Mouse (Mus musculus) telencephalon, adult 2 months (tissue): ENCODE results near the gene Vax2.
A peak's percentile ranks its signal among the peaks of the same experiment; 100 is the strongest.

ENCODE experiments used
- DNase-seq: peaks from one replicate; pipeline ENCODE4 v3.0.0-alpha.2; 2011; ENCODE audit warnings: low read depth, low spot score

Vax2 gene

DNA sequence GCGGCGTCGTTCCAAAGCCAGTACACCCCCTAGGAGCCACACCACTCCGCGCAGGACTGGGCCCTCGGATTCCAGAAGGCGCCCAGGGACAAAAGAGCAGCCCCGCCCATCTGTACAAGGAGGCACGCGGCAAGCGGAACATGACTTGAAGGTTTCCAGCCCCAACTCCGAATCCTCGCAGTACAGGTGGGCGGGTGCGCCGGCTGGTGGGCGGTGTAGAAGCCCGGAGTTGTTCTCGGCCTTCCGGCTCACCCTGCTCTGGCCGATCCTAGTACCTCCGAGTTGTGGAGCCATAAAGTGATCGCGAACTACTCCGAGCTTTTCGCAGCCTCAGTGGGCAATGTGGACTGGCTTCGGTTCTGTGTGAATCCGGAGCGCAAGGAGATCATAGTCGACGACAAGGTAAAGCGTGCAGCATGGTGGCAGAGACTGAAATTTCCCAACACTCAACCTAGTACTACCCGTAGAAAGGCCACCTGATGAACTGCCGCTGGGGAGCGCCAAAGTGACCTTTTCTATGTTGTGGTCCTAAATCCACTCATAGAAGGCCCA lies 51.9 kb downstream of the Vax2 start:
- DNase-seq: no peak

DNA sequence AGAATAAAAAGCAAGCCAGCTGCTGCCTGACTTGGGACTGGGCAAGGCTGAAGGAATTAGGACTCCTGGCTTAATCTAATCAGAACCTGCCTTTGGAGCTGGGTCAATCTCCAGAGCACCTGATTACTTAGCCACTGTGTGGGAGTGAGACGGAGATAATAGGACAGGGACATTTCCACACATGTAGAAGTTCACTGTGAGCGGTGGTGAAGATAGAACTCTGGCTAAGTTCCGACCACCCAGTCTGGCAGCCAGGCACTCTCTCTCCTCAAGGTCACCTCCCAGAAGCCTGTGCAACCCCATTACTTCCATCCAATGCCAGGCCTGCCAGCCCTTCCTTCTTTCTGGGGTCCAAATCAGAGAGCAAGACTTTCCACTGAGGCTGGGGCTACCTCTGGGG lies 55.9 kb downstream of the Vax2 start:
- no peak for DNase-seq

DNA sequence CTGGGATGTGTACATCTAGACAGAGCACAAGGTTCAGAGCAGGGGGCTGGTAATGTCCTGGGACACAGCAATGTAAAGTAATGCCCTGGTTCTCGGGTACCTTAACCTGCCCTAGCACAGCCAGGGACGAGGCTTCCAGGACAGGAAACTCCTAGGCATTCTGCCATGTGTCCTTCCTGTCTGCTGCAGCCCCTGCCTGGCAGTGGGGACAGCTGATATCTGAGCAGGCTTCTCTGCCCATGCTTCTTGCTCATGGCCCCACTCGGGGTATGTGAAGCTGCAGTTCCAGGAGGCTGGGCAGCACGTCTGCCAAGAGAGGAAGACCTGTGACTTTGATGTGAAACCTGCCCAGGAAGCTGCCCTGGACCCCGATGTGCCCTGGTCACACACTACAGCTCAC lies 57.4 kb downstream of the Vax2 start:
- no peak for DNase-seq

DNA sequence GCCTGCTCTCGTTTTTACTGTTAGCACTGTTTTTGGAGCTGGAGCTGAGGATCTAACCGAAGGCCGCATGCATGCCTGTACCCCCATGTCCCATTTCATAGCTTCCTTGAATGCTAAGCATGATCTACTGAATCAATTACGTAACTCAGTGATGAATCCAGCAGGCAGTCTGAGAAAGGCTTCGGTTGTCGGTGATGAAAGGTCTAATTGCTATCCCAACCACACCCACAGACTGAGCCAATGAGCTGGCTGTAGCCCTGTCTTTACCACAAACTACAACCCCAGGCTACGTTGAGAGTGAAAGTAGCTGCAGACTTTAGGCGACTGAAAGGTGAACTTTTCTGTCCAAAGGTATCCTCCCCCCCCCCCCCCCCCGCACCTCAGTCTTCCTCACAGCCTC lies 63.1 kb downstream of the Vax2 start:
- DNase-seq: no peak

DNA sequence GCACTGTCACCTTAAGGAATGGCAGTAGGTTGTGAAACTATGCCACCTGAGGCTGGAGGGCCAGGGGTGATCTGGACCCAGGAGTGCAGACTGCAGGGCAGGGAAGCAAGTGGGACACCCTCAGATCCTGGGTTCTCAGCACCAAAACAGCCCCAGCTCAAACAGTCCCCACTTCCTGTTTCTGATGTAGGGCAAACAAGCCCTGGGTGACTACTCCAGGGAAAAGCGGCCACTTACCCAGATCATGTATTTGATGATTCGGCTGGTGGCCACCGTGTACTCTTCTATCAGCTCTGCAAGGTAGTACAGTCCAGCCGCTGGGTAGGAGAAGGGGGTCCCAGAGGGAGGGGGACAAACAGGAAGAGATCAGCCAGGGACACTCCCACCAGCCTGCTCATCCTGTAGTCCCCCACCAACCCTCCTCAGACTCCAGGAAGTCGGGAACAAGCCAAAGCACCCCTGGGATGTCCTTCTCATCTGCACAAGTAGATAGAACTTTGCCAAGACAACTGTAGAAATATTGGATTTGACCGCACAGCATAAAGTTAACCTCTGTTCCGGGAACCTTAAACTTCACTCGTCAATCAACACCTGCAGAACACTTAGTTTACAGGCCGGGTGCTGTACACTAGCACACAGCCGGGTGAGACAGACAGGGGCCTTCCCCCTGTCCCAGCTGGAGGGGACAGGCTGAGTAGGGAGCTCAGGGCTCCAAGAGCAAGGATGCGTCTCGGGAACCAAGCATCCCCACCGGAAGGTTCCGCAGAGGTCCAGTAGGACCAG lies 63.9 kb downstream of the Vax2 start:
- no peak for DNase-seq

DNA sequence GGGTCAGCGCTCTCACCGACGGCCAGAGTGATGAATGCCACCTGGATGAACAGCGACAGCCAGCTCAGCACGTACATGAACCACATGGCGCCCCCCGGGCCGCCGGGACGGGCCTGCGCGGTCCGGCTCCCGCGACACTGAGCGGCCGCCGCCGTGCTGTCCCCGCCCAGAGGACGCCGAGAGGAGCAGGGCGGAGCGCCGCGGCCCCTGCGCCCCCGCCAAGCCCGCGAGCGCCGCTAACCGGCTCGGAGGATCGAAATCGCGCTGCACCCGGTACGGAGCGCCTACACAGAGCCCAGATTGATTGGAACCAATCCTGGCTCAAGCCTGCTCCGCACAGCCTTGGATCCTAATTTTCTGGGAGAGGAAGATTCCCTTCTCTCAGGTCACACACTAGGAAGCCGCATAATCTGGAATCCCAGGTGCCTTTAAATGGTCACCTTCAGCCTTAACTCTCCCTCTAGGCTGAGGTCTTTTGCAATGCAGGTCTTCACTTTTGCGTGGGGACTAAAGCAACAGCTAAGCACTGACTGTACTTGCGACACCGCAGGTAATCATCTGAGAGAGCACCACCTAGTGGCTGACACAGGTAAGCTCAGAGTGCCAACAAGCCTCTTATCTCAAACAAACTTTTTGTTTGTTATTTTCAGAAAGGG lies 64.7 kb downstream of the Vax2 start, which contains the start of gene Tex261:
TSS of gene Tex261 (minus strand) at position 176 of the 656 bp plus-strand sequence.
- DNase-seq: peak; percentile 88

DNA sequence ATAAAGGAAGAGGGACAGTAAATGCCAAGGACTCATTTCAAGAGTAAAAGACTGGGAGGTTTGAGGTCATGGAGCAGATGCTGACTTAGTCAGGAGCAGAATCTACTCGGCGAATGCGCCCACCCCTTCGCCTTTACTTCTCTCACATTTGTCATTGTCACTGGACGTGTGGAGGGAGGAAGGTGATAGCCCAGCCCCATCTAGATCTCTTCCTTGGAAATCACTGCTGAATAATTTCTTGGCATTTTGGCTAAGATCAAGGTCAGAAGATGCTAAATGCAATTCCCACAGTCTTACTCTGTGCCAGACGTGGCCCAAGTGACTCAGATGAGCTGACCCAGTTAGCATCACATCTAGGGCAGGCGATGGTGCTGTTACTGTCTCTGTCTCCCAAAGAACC lies 67.2 kb downstream of the Vax2 start:
- no peak for DNase-seq

DNA sequence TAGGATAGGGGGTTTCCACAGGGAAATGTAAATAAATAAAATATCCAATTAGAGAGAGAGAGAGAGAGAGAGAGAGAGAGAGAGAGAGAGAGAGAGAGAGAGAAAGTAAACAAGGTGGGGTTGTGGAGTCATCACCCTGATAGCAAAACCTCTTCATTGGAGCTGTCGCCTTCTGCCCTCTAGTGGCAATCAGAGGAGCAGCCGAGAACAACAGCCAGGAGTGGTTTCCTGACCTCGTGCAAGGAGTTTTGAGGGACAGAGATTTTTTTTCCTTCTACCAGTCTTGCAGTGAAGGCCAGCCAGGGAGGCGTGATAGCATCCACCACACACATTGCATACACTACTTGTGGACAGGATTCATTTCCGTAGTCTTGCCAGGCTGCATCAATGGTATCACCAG lies 68.0 kb downstream of the Vax2 start:
- no peak for DNase-seq

DNA sequence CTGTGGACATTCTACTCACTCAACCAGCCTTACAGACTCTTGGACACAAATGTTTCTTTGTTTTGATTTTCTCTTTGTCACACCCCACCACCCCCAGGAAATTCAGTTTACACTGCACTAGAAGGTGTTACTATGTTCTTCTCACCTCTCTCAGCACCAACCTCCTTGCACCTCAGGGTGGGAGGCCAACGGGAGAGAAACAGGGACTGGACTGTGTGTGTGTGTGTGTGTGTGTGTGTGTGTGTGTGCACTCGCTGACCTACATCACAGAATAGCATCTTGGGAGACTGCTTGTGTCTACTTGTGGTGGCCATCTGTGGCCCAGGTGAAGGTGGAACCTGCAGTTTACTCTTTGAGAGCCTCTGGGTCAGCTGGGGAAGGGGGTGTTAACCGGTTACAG lies 75.4 kb downstream of the Vax2 start:
- no peak for DNase-seq
